Mouse (Mus musculus) heart, postnatal 0 days (tissue): Measurements from ENCODE around the gene Oas1a.

ENCODE experiments used
- CTCF ChIP-seq: IDR thresholded peaks from 2 replicates; pipeline ENCODE4 v1.5.1; 2016; ENCODE audit warnings: antibody characterized with exemption, control low read depth, low read depth
- EP300 ChIP-seq: IDR thresholded peaks from 2 replicates; pipeline ENCODE4 v1.6.1; 2016; ENCODE audit warnings: antibody characterized with exemption, low read depth

DNA sequence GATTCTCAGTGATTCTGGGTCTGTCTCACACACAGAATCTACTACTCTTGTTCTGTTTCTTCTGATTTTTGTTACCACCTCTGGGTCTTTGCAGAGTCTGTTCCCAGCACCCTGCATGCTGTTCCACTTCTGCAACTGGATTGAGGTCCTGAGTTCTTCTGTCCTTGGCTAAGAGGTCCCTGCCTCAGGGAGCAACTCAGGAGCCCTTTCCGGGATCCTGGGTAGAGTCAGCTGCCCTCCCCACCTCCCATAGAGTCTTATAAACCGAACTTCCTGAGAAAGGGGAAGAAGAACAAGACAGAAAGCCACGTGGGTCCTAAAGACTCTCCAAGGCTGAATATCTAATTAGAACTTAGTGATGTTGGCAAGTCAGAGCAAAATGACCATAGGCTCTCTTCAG lies 16.3 kb downstream of the Oas1a start:
- TF ChIP-seq CTCF (no peak), EP300 (no peak)
